Mouse (Mus musculus) limb, embryonic 10.5 days (tissue): ENCODE data around the gene Elmod3. TPM values are rescaled to one million over a fixed set of nuclear protein-coding genes. Genes with fewer than 3 reads are reported as not detected.

Experiments
- DNase-seq: peaks from one replicate; pipeline ENCODE4 v3.0.0-alpha.2; 2017; ENCODE audit warnings: low spot score
- H3K27ac ChIP-seq: fragments of 300-500 bp; sonication (generic); 2 replicates; pipeline ENCODE4 v1.5.1; 2016; ENCODE audit warnings: mild to moderate bottlenecking
- H3K27me3 ChIP-seq: fragments of 300-500 bp; sonication (generic); 2 replicates; pipeline ENCODE4 v1.6.1; 2016; ENCODE audit warnings: low read depth, mild to moderate bottlenecking; ENCODE audit not compliant: poor library complexity, severe bottlenecking
- H3K36me3 ChIP-seq: fragments of 300-500 bp; sonication (generic); 2 replicates; pipeline ENCODE4 v1.6.1; 2016; ENCODE audit warnings: mild to moderate bottlenecking, moderate library complexity
- H3K4me1 ChIP-seq: fragments of 300-500 bp; sonication (generic); 2 replicates; pipeline ENCODE4 v1.6.1; 2016
- H3K4me3 ChIP-seq: fragments of 300-500 bp; sonication (generic); 2 replicates; pipeline ENCODE4 v1.5.1; 2016; ENCODE audit warnings: mild to moderate bottlenecking, moderate library complexity
- H3K9me3 ChIP-seq: fragments of 300-500 bp; sonication (generic); replicated peaks from 2 replicates; pipeline ENCODE4 v1.6.1; 2016; ENCODE audit warnings: mild to moderate bottlenecking
- WGBS: fragments of 180-500 bp; shearing (Covaris S2); methylation state at CpG from one replicate; pipeline ENCODE4 v1.1.7; 2016; 5-methylcytosine and 5-hydroxymethylcytosine counted together
- polyA plus RNA-seq: library from polyadenylated mRNA; unstranded; fragments of >200 nt; fragmentation: Nextera tagmentation; extraction: Ambion mirVana; gene quantifications from 2 replicates; pipeline ENCODE4 v1.2.1, GENCODE M21; 2016

The Elmod3 gene
- polyA plus RNA-seq, 1 experiment from 2014 or later = 14.6 TPM

- H3K4me3 ChIP-seq = no peak overlapping the region
- DNase-seq = no peak
- H3K27ac ChIP-seq = no peak overlapping the region
- no peaks in the 10 kb centered on the region for H3K27me3 ChIP-seq
- 92% methylated on average over 2 of the region's 2 CpGs for WGBS
- H3K36me3 ChIP-seq = peaks cover 51% of the 10 kb centered on the region
- H3K9me3 ChIP-seq = no peaks in the 10 kb centered on the region
- H3K4me1 ChIP-seq = peaks cover 3% of the 10 kb centered on the region
Measured at GRCm38 (mm10) chr6:72604066-72604465, 5.9 kb upstream of the Elmod3 start.

GRCm38 (mm10) chr6:72601732-72602131 lies 3.5 kb upstream of the Elmod3 start:
- Histone ChIP-seq H3K27ac (no peak overlapping the region), H3K27me3 (no peaks in the 10 kb centered on the region), H3K36me3 (peaks cover 33% of the 10 kb centered on the region), H3K9me3 (no peaks in the 10 kb centered on the region), H3K4me1 (peaks cover 21% of the 10 kb centered on the region), H3K4me3 (no peak overlapping the region)
- peak; percentile 76 for DNase-seq
- 70% methylated on average over 1 of the region's 1 CpGs for WGBS

- 88% methylated on average over 12 of the region's 12 CpGs for WGBS
- Histone ChIP-seq H3K4me1 (peaks cover 21% of the 10 kb centered on the region), H3K4me3 (no peak overlapping the region), H3K27ac (no peak overlapping the region), H3K27me3 (no peaks in the 10 kb centered on the region), H3K9me3 (no peaks in the 10 kb centered on the region), H3K36me3 (peaks cover 24% of the 10 kb centered on the region)
- DNase-seq = no peak
Measured at GRCm38 (mm10) chr6:72600771-72601170, 2.6 kb upstream of the Elmod3 start.

GRCm38 (mm10) chr6:72600216-72600615 lies 2.0 kb upstream of the Elmod3 start:
- Histone ChIP-seq H3K36me3 (peaks cover 18% of the 10 kb centered on the region), H3K9me3 (no peaks in the 10 kb centered on the region), H3K27ac (no peak overlapping the region), H3K4me1 (peaks cover 21% of the 10 kb centered on the region), H3K27me3 (no peaks in the 10 kb centered on the region), H3K4me3 (no peak overlapping the region)
- 83% methylated on average over 6 of the region's 6 CpGs for WGBS
- no peak for DNase-seq

GRCm38 (mm10) chr6:72598791-72599557 lies 761 bp upstream of the Elmod3 start:
- Histone ChIP-seq H3K4me3 (peak overlapping the region; percentile 68), H3K27me3 (no peaks in the 10 kb centered on the region), H3K9me3 (no peaks in the 10 kb centered on the region), H3K27ac (peak overlapping the region; percentile 80), H3K4me1 (peaks cover 21% of the 10 kb centered on the region), H3K36me3 (peaks cover 6% of the 10 kb centered on the region)
- 57% methylated on average over 12 of the region's 12 CpGs for WGBS
- no peak for DNase-seq

- 52% methylated on average over 13 of the region's 13 CpGs for WGBS
- Histone ChIP-seq H3K4me1 (peaks cover 21% of the 10 kb centered on the region), H3K9me3 (no peaks in the 10 kb centered on the region), H3K27me3 (no peaks in the 10 kb centered on the region), H3K4me3 (peak overlapping the region; percentile 68), H3K27ac (no peak overlapping the region), H3K36me3 (no peaks in the 10 kb centered on the region)
- DNase-seq = no peak
Measured at GRCm38 (mm10) chr6:72597083-72597874, 934 bp downstream of the Elmod3 start.

- H3K9me3 ChIP-seq = no peaks in the 10 kb centered on the region
- WGBS = 74% methylated on average over 5 of the region's 5 CpGs
- no peak overlapping the region for H3K4me3 ChIP-seq
- no peaks in the 10 kb centered on the region for H3K36me3 ChIP-seq
- H3K27me3 ChIP-seq = no peaks in the 10 kb centered on the region
- no peak overlapping the region for H3K27ac ChIP-seq
- no peak for DNase-seq
- H3K4me1 ChIP-seq = peaks cover 17% of the 10 kb centered on the region
Measured at GRCm38 (mm10) chr6:72593914-72594313, 4.3 kb downstream of the Elmod3 start.

GRCm38 (mm10) chr6:72593011-72593803 lies 5.0 kb downstream of the Elmod3 start:
- Histone ChIP-seq H3K27ac (no peak overlapping the region), H3K4me3 (no peak overlapping the region), H3K36me3 (no peaks in the 10 kb centered on the region), H3K27me3 (no peaks in the 10 kb centered on the region), H3K4me1 (peaks cover 13% of the 10 kb centered on the region), H3K9me3 (no peaks in the 10 kb centered on the region)
- no peak for DNase-seq
- 83% methylated on average over 6 of the region's 6 CpGs for WGBS

GRCm38 (mm10) chr6:72590111-72590510 lies 8.1 kb downstream of the Elmod3 start:
- Histone ChIP-seq H3K9me3 (no peaks in the 10 kb centered on the region), H3K4me1 (no peaks in the 10 kb centered on the region), H3K4me3 (no peak overlapping the region), H3K36me3 (0 out of 2 replicates have a peak, but pooled peaks cover 6% of the 10 kb centered on the region), H3K27me3 (no peaks in the 10 kb centered on the region), H3K27ac (no peak overlapping the region)
- no peak for DNase-seq

GRCm38 (mm10) chr6:72588307-72588706 lies 9.9 kb downstream of the Elmod3 start:
- DNase-seq = no peak
- Histone ChIP-seq H3K9me3 (no peaks in the 10 kb centered on the region), H3K4me3 (no peak overlapping the region), H3K27ac (no peak overlapping the region), H3K27me3 (no peaks in the 10 kb centered on the region), H3K4me1 (no peaks in the 10 kb centered on the region), H3K36me3 (peaks cover 15% of the 10 kb centered on the region; the same call in 1 of the 2 replicates)

GRCm38 (mm10) chr6:72586701-72587100 lies 11.5 kb downstream of the Elmod3 start:
- Histone ChIP-seq H3K9me3 (no peaks in the 10 kb centered on the region), H3K27ac (no peak overlapping the region), H3K4me1 (peaks cover 4% of the 10 kb centered on the region; the same call in 1 of the 2 replicates), H3K27me3 (no peaks in the 10 kb centered on the region), H3K4me3 (no peak overlapping the region), H3K36me3 (peaks cover 15% of the 10 kb centered on the region; the same call in 1 of the 2 replicates)
- 90% methylated on average over 3 of the region's 3 CpGs for WGBS
- DNase-seq = no peak

GRCm38 (mm10) chr6:72584154-72584553 lies 14.1 kb downstream of the Elmod3 start:
- no peak for DNase-seq
- Histone ChIP-seq H3K27me3 (no peaks in the 10 kb centered on the region), H3K36me3 (peaks cover 15% of the 10 kb centered on the region; the same call in 1 of the 2 replicates), H3K9me3 (no peaks in the 10 kb centered on the region), H3K27ac (no peak overlapping the region), H3K4me1 (peaks cover 6% of the 10 kb centered on the region; the same call in 1 of the 2 replicates), H3K4me3 (no peak overlapping the region)
- 80% methylated on average over 11 of the region's 11 CpGs for WGBS
